Mouse (Mus musculus) hindbrain, embryonic 11.5 days (tissue): ENCODE results near the gene Amer3. TPM values are rescaled to one million over a fixed set of nuclear protein-coding genes. Genes with fewer than 3 reads are reported as not detected.
"Not testable (repeated sequence)": the region's sequence is repeated elsewhere in the genome, so short reads cannot be mapped to it uniquely, and the experiment has no call there.

Experiments
- ATAC-seq: fragments of 200-750 bp; cut with Nextera tagmentation; 2 replicates; pipeline ENCODE4 v1.8.0; 2017; ENCODE audit warnings: mild to moderate bottlenecking, moderate TSS enrichment, moderate library complexity; ENCODE audit not compliant: low FRiP score
- DNase-seq: peaks from one replicate; pipeline ENCODE4 v3.0.0-alpha.2; 2015; ENCODE audit warnings: low spot score
- H3K27ac ChIP-seq: fragments of 300-500 bp; sonication (generic); 2 replicates; pipeline ENCODE4 v1.5.1; 2014; ENCODE audit warnings: mild to moderate bottlenecking, low read depth, low read length
- H3K27me3 ChIP-seq: fragments of 300-500 bp; sonication (generic); 2 replicates; pipeline ENCODE4 v1.6.1; 2014; ENCODE audit warnings: mild to moderate bottlenecking, low read length, moderate library complexity, mixed read lengths; ENCODE audit not compliant: control insufficient read depth, insufficient read depth
- H3K36me3 ChIP-seq: fragments of 300-500 bp; sonication (generic); 2 replicates; pipeline ENCODE4 v1.6.1; 2014; ENCODE audit warnings: mild to moderate bottlenecking, low read length, moderate library complexity, mixed read lengths; ENCODE audit not compliant: control insufficient read depth, insufficient read depth
- H3K4me1 ChIP-seq: fragments of 300-500 bp; sonication (generic); replicated peaks from 2 replicates; pipeline ENCODE4 v1.6.1; 2014; ENCODE audit warnings: low read length, mixed read lengths; ENCODE audit not compliant: control insufficient read depth, insufficient read depth
- H3K4me2 ChIP-seq: fragments of 300-500 bp; sonication (generic); replicated peaks from 2 replicates; pipeline ENCODE4 v1.6.1; 2014; ENCODE audit warnings: mild to moderate bottlenecking, low read depth, low read length
- H3K4me3 ChIP-seq: fragments of 300-500 bp; sonication (generic); 2 replicates; pipeline ENCODE4 v1.5.1; 2014; ENCODE audit warnings: low read depth, low read length
- H3K9ac ChIP-seq: fragments of 300-500 bp; sonication (generic); 2 replicates; pipeline ENCODE4 v1.6.1; 2014; ENCODE audit warnings: low read depth, low read length
- H3K9me3 ChIP-seq: fragments of 300-500 bp; sonication (generic); 2 replicates; pipeline ENCODE4 v1.6.1; 2016; ENCODE audit warnings: low read length; ENCODE audit not compliant: control insufficient read depth
- WGBS: fragments of 180-500 bp; shearing (Covaris S2); extraction: QIAGEN DNeasy Blood & Tissue Kit; methylation state at CpG from one replicate; pipeline ENCODE4 v1.1.7; 2014; 5-methylcytosine and 5-hydroxymethylcytosine counted together
- polyA plus RNA-seq: library from polyadenylated mRNA; unstranded; fragments of >200 nt; fragmentation: Nextera tagmentation; extraction: Ambion mirVana; gene quantifications from 2 replicates; pipeline ENCODE4 v1.2.1, GENCODE M21; 2014

Gene Amer3
- polyA plus RNA-seq, 1 experiment from 2014 or later = 4.3 TPM

- 84% methylated on average over 4 of the region's 4 CpGs for WGBS
Measured at GRCm38 (mm10) chr1:34584736-34585135, 5.3 kb downstream of the Amer3 start.

DNA sequence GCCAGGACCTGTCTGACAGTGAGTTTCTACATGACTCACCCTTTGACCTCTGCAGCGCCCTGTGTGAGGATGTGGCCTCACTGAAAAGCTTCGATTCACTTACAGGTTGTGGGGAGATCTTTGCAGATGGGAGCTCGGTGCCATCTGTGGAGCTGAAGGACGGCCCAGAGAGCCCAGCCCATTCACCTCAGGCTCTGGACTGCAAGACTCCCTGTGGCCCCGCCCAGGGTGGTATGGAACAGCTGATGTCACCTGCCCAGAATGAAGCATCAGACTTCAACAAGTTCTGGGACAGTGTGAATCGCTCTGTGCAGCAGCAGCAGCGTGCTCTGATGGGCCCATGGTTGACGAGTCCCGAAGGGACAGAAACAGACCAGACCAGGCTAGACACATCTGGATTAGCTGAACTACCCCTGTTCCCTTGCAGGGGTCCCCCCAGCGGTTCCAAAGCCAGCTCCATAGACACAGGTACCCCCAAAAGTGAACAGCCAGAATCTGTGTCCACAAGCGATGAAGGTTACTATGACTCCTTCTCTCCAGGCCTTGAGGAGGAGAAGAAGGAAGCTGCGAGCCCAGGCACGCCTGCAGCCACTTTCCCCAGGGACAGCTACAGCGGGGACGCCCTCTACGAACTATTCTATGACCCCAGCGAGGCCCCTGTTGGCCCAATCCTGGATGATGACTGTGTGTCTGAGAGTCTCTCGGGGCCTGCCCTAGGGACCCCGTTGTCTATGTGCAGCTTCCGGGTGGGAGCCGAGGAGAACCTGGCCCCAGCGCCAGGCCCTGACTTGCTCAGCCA lies 8.0 kb downstream of the Amer3 start:
- Histone ChIP-seq H3K4me1 (no peaks in the 10 kb centered on the region), H3K36me3 (no peaks in the 10 kb centered on the region), H3K4me2 (no peak overlapping the region), H3K4me3 (no peak overlapping the region), H3K9me3 (no peaks in the 10 kb centered on the region), H3K27me3 (no peaks in the 10 kb centered on the region), H3K27ac (no peak overlapping the region), H3K9ac (no peak overlapping the region)
- 83% methylated on average over 22 of the region's 22 CpGs for whole genome bisulfite sequencing
- ATAC-seq = no peak
- no peak for DNase-seq

More at GRCm38 (mm10) chr1:34584736-34585135, 5.3 kb downstream of the Amer3 start:
- H3K9ac ChIP-seq = no peak overlapping the region
- H3K27me3 ChIP-seq = no peaks in the 10 kb centered on the region
- H3K4me1 ChIP-seq = no peaks in the 10 kb centered on the region
- no peaks in the 10 kb centered on the region for H3K36me3 ChIP-seq
- DNase-seq (no peak), ATAC-seq (no peak)
- no peak overlapping the region for H3K4me3 ChIP-seq
- no peaks in the 10 kb centered on the region for H3K9me3 ChIP-seq
- H3K27ac ChIP-seq = no peak overlapping the region
- H3K4me2 ChIP-seq = no peak overlapping the region

- no peak overlapping the region for H3K9ac ChIP-seq
- 73% methylated on average over 15 of the region's 15 CpGs for WGBS
Measured at GRCm38 (mm10) chr1:34600000-34600399, 20.5 kb downstream of the Amer3 start.

GRCm38 (mm10) chr1:34601323-34602047 lies 22.0 kb downstream of the Amer3 start:
- H3K27me3 ChIP-seq = no peaks in the 10 kb centered on the region
- H3K27ac ChIP-seq = no peak overlapping the region
- no peaks in the 10 kb centered on the region for H3K4me1 ChIP-seq
- no peak overlapping the region for H3K4me3 ChIP-seq
- DNase-seq (no peak), ATAC-seq (no peak)
- 76% methylated on average over 3 of the region's 3 CpGs for WGBS
- H3K4me2 ChIP-seq = no peak overlapping the region
- no peaks in the 10 kb centered on the region for H3K9me3 ChIP-seq
- H3K36me3 ChIP-seq = no peaks in the 10 kb centered on the region
- H3K9ac ChIP-seq = no peak overlapping the region

More at GRCm38 (mm10) chr1:34600000-34600399, 20.5 kb downstream of the Amer3 start:
- Histone ChIP-seq H3K27ac (no peak overlapping the region), H3K9me3 (no peaks in the 10 kb centered on the region), H3K36me3 (no peaks in the 10 kb centered on the region), H3K4me1 (no peaks in the 10 kb centered on the region), H3K27me3 (no peaks in the 10 kb centered on the region), H3K4me3 (no peak overlapping the region), H3K4me2 (no peak overlapping the region)
- DNase-seq (no peak), ATAC-seq (no peak)

DNA sequence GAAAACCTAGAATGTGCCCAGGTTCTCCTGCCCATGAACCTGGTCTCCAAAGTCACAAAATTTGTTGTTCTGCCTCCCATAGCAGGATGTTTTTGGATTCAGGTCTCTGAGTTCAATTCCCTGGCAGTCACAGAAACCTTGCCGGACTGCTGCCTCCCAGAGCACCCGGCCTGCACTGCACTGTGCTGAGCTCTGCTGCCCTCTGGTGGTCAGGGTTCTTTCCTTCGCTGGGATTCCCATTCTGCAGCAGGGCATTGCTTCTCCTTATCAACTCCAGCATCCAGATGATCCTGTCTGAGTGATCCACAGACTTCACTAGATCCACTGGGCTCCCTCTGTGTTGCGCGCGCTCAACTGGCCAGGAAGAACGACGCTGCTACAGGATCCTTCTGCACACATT lies 22.9 kb downstream of the Amer3 start:
- H3K27ac ChIP-seq = no peak overlapping the region
- DNase-seq = peak; percentile 91
- no peak overlapping the region for H3K4me3 ChIP-seq
- H3K4me1 ChIP-seq = no peaks in the 10 kb centered on the region
- 18% methylated on average over 8 of the region's 8 CpGs for WGBS
- no peak overlapping the region for H3K9ac ChIP-seq
- H3K9me3 ChIP-seq = no peaks in the 10 kb centered on the region
- no peaks in the 10 kb centered on the region for H3K36me3 ChIP-seq
- no peak overlapping the region for H3K4me2 ChIP-seq
- H3K27me3 ChIP-seq = no peaks in the 10 kb centered on the region
- peak; percentile 64; the same call in 1 of the 2 replicates for ATAC-seq

DNA sequence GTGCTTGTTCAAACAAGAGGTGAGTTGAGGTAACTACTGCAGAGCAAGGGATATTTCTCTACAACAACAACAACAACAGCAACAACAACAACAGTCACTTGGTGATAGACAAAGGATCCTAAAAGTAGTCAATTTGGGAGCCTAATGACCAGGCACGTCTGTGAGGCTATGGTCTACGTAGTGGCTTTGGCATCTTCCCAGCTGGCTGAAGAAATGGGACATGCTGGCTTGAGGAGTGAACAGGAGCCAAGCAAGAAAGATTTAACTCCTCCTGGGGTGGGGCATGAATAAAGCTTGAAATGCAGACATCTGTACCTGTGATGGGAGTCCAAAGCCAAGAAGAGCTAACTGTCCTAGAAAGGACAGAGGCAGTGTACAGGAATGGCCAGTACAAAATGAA lies 34.3 kb downstream of the Amer3 start:
- no peak for ATAC-seq
- H3K9me3 ChIP-seq = no peaks in the 10 kb centered on the region
- H3K27ac ChIP-seq = no peak overlapping the region
- no peak overlapping the region for H3K4me3 ChIP-seq
- H3K36me3 ChIP-seq = no peaks in the 10 kb centered on the region
- no peak overlapping the region for H3K4me2 ChIP-seq
- DNase-seq = no peak
- 86% methylated on average over 2 of the region's 2 CpGs for WGBS
- no peaks in the 10 kb centered on the region for H3K4me1 ChIP-seq
- no peaks in the 10 kb centered on the region for H3K27me3 ChIP-seq
- no peak overlapping the region for H3K9ac ChIP-seq

GRCm38 (mm10) chr1:34620116-34620515 lies 40.7 kb downstream of the Amer3 start:
- H3K4me3 ChIP-seq, ATAC-seq, H3K4me1 ChIP-seq, H3K4me2 ChIP-seq, H3K9me3 ChIP-seq, H3K27ac ChIP-seq, H3K27me3 ChIP-seq, DNase-seq, H3K9ac ChIP-seq, H3K36me3 ChIP-seq: not testable (repeated sequence)
- WGBS = 97% methylated on average over 13 of the region's 13 CpGs

DNA sequence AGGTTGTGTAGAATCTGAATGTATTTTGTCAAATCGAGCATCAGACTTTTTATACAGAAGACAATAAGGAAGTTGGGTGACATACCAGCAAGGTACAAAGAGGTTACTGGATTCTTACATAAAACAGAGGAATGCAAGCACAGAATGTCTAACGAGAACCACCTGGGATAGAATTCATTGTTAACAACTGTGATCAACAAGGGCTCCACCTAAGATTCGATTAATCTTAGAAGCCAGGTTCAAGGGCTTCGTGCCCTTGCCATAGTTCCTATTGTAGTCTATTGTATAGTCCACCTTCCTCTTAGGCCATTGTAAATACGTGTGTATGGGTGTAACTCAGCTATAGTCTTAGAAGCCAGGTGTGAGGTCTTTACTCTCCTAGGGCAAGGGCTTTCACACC lies 41.3 kb downstream of the Amer3 start:
- H3K4me1 ChIP-seq, H3K4me2 ChIP-seq, H3K9me3 ChIP-seq, DNase-seq, ATAC-seq, H3K36me3 ChIP-seq, H3K9ac ChIP-seq, H3K27me3 ChIP-seq, H3K27ac ChIP-seq, H3K4me3 ChIP-seq: not testable (repeated sequence)
- WGBS = 89% methylated on average over 5 of the region's 5 CpGs

DNA sequence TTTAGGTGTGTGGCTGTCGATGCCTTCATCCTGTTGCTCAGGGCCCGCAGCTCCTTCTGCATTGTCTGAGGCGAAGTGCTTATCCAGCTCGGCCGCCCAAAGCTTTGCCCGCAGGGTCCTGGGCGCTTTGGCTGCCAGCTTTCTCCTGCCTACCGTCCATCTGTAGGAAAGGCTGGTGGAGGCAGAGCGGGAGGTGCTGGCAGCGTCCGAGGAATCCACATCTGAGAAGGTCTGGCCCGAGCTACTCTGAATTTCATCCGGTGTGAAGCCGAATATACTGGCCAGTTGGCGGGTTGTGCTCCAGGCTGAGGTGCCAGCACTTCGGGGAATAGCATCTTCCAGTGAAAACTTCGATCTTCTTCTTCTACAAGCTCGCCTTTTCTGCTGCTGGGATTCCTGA lies 56.3 kb downstream of the Amer3 start:
- no peak overlapping the region for H3K27ac ChIP-seq
- no peaks in the 10 kb centered on the region for H3K4me1 ChIP-seq
- no peak overlapping the region for H3K9ac ChIP-seq
- H3K27me3 ChIP-seq = no peaks in the 10 kb centered on the region
- H3K9me3 ChIP-seq = no peaks in the 10 kb centered on the region
- no peak overlapping the region for H3K4me3 ChIP-seq
- ATAC-seq = no peak
- WGBS = 85% methylated on average over 18 of the region's 18 CpGs
- H3K36me3 ChIP-seq = no peaks in the 10 kb centered on the region
- DNase-seq = no peak
- no peak overlapping the region for H3K4me2 ChIP-seq
